Mouse (Mus musculus) erythroblast, embryonic 14.5 days (primary cell): ENCODE measurements around the gene Dennd4c.

ENCODE experiments used
- GATA1 ChIP-seq: IDR thresholded peaks from 2 replicates; pipeline ENCODE4 v1.6.1; 2012; ENCODE audit warnings: low read length, inconsistent platforms, mixed read lengths
- TAL1 ChIP-seq: IDR thresholded peaks from 3 replicates; pipeline ENCODE4 v1.6.1; 2012; ENCODE audit warnings: low read length, inconsistent platforms, mixed read lengths

DNA sequence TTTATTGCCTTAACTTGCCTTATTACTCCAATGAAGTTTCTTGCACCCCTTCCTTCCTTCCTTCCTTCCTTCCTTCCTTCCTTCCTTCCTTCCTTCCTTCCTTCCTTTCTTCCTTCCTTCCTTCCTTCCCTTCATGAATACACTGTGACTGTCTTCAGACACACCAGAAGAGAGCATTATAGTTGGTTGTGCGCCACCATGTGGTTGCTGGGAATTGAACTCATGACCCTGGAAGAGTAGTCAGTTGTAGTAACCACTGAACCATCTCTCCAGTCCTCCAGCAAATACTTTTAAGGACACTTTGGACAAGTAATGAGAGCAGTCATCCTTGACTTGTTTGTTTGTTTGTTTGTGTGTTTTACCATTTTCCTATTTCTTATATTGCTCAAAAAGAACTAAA is 39.6 kb upstream of the Dennd4c start:
- TF ChIP-seq GATA1 (no peak), TAL1 (no peak)
